Mouse (Mus musculus): ENCODE results near the gene 4930583I09Rik. TPM values are rescaled to one million over a fixed set of nuclear protein-coding genes. Genes with fewer than 3 reads are reported as not detected.

Gene 4930583I09Rik
- polyA plus RNA-seq, 1 experiment from 2014 or later: not detected

DNA sequence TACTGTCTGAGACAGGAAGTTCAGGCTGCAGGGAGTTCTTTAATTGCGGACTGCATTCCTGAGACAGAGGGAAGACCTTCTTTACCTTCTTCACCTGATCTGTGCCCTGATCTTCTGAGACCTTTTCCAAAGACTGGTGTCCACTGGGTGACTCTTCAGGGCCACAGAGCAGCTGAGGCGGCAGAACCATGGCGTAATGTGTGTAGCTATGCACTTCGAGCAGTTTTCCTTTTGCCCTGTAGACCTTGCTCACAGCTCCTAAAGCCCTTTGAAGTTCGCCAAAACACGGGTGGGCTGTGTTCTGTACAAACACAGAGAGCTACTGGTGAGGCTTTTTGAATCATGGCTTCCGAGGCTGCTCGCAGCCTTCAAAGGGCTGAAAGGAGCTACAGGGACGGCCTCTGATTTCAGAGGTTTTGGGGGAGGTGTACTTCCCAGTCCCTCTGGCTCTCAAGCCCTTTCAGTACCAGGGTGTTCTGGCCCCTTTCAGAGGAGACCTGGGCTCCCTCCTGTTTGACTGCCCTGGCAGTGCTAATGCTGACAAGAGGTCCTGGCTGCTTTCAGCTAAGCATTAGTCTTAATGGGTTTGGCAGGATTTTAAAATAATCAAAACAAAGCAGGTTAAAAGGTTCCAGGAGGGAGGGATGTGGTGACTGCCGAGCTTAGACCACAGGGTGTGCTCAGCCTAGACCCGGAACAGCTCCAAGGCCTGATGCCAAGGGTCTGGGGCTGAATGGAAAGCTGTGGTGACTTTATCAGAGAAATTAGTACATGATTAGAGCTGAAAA is 33.5 kb downstream of the 4930583I09Rik start:
- DNase-seq (ENCODE audit: low spot score): no peak

DNA sequence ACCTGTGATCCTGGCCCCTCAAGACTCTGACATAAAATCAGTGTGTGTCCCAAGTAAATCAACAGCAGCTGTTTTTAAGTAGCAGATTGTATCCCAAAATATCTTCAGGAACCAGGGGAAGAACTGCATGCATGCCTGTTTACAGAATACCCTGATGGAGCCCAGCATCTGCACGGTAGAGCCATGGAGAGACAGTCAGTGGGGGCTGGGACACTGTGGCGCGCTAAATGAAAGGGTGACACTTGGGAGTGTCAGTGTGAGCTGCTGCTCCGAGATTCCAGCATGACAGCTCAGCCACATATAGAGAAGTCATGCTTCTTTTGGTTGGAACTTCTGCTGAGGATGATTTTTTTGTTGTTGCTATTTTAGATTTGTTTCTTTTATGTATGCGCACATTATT is 43.2 kb downstream of the 4930583I09Rik start:
- no peak for DNase-seq (ENCODE audit: low spot score)

DNA sequence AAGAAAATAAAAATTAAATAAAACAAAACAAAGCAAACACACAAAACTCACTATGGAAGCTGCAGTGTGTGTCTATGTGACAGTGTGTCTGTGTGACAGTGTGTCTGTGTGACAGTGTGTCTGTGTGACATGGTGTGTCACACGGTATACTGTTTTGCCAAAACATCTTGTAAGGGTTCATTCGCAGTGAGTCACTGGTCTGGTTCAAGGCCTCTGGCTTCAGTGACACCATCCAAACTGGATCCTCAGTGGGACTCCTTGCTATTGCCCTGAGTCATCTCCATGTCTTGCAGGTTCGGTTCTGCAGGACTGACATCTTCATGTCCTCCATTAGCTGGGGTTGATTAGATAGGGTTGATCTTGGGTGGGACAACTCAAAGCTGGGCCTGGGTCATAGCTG is 43.8 kb downstream of the 4930583I09Rik start:
- no peak for DNase-seq (ENCODE audit: low spot score)

DNA sequence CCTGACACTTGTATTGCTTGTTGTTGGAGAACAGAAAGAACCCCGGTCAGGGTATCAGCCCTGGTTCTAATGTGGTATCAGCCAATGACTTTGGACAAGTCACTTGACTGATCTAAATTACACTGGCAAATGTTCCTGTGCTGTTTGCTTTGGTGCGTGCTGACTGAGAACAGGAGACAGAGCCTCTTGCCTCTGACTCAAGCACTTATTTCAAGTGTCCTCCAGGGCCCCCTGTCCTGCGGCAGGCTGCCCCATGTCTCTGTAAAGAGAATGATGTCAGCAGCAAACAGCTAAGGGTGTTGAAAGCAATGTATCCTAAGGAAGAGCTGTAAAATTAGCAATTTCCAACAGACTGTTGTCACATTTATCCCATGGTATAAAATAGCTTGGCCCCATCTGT is 46.7 kb downstream of the 4930583I09Rik start:
- DNase-seq (ENCODE audit: low spot score): no peak

DNA sequence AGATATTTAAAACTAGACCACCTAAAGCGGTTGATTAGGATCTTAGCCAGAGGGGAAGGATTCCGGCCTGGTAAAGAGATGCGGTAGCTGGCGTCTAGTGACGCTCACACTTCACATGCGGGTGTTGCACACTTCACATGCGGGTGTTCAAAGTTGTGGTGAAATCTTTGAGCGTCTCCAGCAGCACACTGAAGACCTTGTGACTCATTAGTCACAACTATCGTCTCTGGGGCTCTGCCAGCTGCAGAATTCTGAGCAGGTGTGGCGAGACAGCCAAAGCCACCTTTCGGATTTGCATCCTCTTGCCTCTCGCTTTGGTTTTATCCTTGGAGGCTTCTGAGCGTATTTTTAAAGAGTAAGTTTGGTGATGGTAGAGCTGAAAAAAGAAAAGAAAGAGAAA is 47.6 kb downstream of the 4930583I09Rik start:
- DNase-seq (ENCODE audit: low spot score): no peak

DNA sequence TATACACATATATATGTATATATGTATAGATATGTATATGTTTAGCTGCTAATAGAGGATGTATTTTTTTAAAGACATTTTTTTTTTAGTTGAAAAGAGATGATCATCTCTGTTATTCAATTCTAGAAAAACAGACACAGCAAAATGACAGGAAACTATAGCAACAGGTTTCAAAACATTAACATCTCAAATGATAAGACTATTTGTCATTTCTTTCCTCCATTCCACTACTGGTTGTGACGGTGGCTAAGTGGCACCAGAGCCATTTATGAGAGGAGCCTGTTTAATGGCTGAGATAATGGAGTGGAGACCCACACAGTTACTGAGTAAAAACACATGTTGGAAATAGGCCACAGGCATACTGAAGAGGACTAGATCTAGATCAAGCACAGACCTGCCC is 49.9 kb downstream of the 4930583I09Rik start:
- no peak for DNase-seq (ENCODE audit: low spot score)

Other genes with a start within 250 kb of the 4930583I09Rik start
- gene Man2a1, start 235.3 kb downstream of the 4930583I09Rik start, polyA plus RNA-seq (2015; fragmentation: Nextera tagmentation; extraction: Ambion mirVana): 9.9 and 13.9 TPM in 2 replicates

Measured in thymus, postnatal 0 days (tissue).